Mouse (Mus musculus) MEL-GATA-1-ER (cell line): ENCODE results near the gene Pde4d.

ENCODE experiments used
- DNase-seq: peaks from one replicate; pipeline ENCODE4 v3.0.0-alpha.2; 2012; ENCODE audit warnings: low read depth; ENCODE audit errors: extremely low read depth

The Pde4d gene

GRCm38 (mm10) chr13:109287465-109287864, 837.7 kb downstream of the Pde4d start:
- no peak for DNase-seq

DNA sequence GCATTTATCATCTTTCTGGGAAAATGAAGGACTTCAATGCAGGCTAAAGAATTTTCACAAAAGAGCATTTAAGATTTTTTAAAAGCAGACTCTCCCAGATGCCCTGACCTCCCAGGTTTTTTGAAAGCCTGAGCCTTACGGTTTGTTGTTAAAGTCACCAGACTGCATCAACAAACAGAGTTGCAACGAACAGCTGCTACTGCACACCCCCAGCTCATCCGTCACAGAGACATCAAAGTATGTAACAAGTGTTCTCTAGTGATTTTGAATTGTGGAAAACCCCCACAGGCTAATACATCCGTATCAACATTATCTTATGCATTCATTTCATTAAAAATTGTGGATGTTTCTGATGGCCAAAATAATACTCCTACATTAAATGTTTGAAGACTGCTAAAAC, 841.2 kb downstream of the Pde4d start:
- DNase-seq: no peak

DNA sequence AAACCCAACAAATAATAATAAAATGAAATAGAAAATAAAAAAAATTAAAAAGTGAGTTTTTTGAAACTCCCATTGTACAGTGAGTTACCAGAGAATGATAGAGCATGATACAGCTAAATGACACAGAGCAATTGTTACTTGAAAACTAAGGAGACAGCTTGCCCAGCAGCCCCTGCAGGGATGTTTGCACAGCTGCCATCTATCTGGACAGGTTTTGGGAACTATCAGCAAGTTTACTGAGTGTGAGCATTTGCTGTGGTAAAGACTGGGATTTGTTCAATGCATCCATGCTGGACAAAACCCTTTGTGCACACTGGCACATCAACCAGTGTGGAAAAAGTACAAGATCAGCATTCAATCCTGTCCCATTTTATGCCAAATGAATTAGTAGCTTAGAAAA, 843.3 kb downstream of the Pde4d start:
- no peak for DNase-seq

GRCm38 (mm10) chr13:109296347-109297037, 846.7 kb downstream of the Pde4d start:
- DNase-seq: no peak

- DNase-seq: no peak
Observed at GRCm38 (mm10) chr13:109298852-109299251, 849.1 kb downstream of the Pde4d start.

DNA sequence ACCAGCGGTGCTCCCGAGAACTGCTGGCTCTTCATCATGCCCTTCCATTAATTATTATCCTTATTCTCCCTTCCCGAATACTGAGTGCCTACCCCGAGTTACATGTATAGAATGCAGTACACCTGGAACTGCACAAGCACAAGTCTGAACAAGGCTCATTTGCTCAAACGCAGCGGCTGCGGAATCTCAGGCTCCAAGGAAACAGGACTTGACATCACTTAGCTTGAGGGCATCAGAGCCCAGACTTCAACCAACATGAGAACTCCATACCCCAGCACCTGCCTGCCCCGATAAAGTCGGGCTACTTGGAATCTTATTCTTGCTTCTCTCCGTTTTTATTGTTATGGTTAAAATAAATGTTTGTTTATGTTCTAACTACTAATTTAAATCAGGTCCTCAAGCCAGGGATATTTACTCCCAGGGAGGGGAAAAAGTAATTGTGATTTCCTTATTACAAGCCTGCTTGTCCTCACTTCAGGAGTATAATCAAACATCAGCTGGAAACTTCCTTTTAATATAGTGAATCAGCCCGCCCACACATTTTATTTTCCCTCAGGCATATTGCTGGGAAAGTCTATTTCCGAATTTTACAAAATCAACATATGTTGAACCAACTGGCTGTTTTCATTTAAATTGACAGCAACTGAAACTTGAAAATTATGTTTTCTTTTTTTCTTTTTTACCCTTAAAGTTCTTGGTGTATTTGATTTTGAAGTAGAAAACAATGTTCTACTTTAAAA, 849.9 kb downstream of the Pde4d start:
- no peak for DNase-seq

- no peak for DNase-seq
Observed at GRCm38 (mm10) chr13:109312542-109312941, 862.8 kb downstream of the Pde4d start.

DNA sequence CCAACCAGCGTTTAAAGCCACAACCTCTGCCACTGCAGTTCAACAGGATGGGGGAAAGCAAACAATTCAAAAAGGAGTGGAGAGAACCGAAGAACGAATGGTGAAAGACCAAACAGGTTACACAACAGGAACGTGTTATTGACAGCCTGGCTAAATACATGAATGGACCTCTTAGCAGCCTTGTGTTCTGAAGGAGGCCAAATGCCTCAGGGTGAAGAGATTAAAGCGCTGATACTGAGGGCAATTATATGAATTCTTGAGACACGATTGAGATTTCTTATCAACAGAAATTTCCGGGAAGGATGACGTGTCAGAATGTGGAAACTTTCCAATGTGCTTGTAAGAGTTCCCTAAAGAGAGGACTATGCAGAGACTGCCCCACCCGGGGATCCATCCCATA, 865.9 kb downstream of the Pde4d start:
- no peak for DNase-seq

DNA sequence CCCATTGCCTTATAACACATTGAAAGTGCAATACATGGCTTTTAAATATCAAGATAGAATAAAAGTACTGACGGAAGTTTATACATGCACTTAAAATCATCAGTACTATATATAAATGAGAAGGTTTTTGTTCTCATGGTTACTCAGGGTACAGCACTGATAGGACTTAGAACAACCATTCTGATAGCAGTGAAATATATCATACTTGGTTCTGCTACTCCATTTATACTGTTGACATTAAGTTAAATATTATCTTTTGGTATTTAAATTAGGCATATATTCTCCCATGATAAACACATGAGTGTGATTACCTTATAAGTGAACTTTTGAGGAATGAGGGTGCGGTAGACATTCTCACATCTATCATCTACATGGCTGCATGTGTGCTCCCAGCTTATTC, 867.9 kb downstream of the Pde4d start:
- DNase-seq: no peak

- no peak for DNase-seq
Observed at GRCm38 (mm10) chr13:109318434-109318998, 868.8 kb downstream of the Pde4d start.

GRCm38 (mm10) chr13:109326061-109326460, 876.3 kb downstream of the Pde4d start:
- DNase-seq: no peak

GRCm38 (mm10) chr13:109331563-109331962, 881.8 kb downstream of the Pde4d start:
- DNase-seq: no peak

DNA sequence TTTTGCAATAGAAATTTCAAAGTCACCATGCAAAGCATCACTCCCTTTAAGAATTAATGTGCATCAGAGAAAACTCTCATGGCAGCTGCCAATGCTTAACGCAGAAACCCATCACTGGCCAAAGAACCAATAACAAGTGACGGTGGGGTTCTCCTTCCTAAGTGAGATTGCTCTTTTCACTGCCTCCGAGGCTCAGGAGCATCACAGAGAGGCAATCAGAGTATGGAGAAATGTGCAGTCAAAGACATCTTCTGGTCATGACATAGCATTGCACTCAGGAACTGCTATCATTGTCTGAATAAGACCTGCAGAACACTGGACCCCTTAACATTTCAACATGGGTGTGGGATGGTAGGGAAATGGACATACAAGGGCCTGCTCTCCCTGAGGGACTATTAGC, 892.2 kb downstream of the Pde4d start:
- DNase-seq: no peak

GRCm38 (mm10) chr13:109342469-109342868, 892.7 kb downstream of the Pde4d start:
- DNase-seq: no peak

DNA sequence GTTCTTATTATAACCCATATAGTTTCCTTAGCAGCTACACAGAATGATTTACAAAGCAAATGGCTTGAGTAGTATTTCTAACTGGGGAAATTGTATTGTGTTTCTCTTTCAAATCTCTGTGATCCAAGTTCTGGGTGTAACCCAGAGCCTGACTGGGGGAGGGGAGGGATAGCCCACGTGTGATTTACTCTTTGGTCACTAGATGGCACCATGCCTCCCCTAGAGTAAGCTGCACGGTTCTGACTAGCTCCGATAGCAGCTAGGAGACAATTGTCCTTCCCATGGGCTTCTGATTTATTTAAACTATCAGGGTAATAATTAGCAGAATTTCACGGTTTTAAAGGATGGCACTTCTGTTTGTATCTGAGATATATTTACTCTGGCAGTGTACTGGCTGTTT, 893.8 kb downstream of the Pde4d start:
- DNase-seq: peak; percentile 8

DNA sequence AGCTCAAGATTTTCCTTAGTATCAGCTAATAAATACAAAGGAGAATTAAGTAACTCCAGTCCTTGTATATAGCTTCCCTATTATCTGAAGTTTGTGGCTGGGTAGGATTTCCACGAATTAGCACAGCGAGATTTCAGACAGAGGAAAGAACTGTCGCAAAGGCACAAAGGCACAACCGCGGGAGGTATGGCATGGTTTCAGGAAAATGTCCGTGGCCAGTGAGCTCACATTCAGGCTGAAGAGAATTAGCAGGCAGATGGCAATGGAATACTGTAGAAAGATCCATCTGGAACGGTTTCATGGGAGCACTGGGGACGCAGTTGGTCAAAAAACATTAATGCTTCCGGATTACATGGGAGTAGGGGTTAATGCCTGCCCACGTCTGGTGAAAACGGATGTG, 898.0 kb downstream of the Pde4d start:
- DNase-seq: no peak

DNA sequence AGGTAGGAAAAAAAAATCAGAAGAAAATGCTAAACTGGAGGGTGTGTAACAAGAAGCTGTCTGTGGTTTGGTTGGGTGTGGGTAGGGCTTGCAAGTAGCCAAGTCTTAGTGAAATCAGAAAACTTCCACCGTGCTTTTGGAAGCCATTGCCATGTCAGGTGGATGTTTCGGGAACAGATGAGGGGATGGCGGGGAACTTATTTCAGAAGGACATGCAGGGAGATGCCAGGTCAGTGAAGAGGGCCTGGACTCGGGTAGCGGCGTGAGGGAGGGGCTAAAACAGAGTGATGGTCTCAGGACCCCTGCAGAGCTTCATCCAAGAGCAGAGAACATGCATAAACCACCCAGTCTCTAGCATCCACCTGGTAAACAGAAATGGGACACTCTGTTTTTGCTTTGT, 898.6 kb downstream of the Pde4d start:
- DNase-seq: no peak

DNA sequence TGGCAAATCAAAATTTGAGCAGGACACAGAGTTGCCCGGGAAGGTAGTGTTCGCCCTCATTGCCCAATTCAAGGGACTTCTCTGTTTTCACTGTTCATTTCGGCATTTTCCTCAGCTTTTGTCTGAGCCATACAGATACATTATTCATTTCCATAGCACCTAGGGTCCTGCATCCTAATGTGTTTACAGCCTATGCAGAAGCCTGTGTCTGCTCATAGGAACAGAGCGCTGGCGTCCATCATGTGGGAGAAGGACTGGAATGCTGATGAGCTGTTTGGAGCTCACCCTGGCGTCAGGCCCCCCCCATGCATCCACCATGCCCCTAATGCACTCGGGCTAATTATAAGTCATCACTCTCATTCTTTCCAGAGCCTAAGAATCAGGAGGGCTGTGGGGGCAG, 900.4 kb downstream of the Pde4d start:
- no peak for DNase-seq

- no peak for DNase-seq
Observed at GRCm38 (mm10) chr13:109354017-109354416, 904.3 kb downstream of the Pde4d start.

DNA sequence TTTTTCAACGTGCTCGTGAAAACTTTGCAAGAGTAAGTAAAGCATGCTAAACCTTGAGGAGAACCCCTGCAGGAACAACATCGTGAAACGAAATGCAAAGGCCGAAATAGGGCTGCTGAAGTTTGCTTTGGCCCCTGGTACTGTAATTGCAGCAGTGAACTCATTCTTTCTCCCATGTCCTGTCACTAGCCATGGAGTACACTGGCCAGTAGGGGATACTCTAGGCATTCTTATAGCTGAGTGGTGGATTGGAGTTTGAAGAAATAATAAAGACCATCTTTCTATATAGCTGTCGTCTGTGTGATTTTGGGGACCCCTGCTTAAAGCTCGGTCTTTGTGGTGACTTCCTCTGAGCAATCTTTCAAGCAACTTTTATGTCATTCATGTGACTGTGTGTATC, 906.5 kb downstream of the Pde4d start:
- DNase-seq: no peak

- no peak for DNase-seq
Observed at GRCm38 (mm10) chr13:109359994-109360393, 910.2 kb downstream of the Pde4d start.

- DNase-seq: no peak
Observed at GRCm38 (mm10) chr13:109362340-109362739, 912.6 kb downstream of the Pde4d start.

DNA sequence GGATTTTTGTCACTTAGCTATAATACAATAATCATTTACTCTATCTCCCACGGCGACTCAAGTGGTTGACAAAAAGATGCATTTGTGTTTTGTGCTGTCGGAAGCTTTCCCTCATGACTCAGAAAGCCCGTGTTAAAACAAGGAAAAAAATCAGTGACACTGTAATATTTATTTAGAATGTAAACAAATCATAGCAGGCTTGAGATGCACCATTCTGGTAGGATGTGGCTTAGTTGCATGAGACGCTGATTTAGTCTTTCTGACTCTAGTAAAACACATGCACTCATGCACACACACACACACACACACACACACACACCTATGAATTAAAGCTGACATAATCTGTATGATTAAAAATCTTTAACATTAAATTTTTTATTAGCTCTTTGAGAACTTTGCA, 924.7 kb downstream of the Pde4d start:
- DNase-seq: no peak
